Comparison of ENCODE assay signal across 8 mouse cellular contexts in genomic region chr6:88499481-88500404, GRCm38 (mm10). TPM values are rescaled to one million over a fixed set of nuclear protein-coding genes. Genes with fewer than 3 reads are reported as not detected.
A peak's percentile ranks its signal among the peaks of the same experiment; 100 is the strongest.
DNase-seq lines count a peak whose midpoint lies in the region; ATAC-seq and TF ChIP-seq lines count a peak whose summit lies in the region.

No protein-coding gene starts in this region.

- intact Hi-C loops in left cerebral cortex, adult 2 months (cut with DNase I), result loop anchor here (2.0 to 5.0 kb wide), 2 partner anchors 312 to 387 kb away; no protein-coding TSS in a partner anchor

- H3K4me3 ChIP-seq in brown adipose tissue, adult 24 weeks (ENCODE audit: insufficient read depth, low read depth, low read length), result peak overlapping the region; percentile 49
- peak overlapping the region; percentile 67 for H3K4me3 ChIP-seq in left cerebral cortex, adult 2 months

- peak; percentile 57 for DNase-seq in Muller cell, postnatal 12 days (ENCODE audit: inconsistent ontology term)
- DNase-seq in heart, postnatal 4 days, result peak; percentile 72
- peak; percentile 67 to 72 for DNase-seq in left cerebral cortex, adult 2 months (ENCODE audit: extremely low spot score in 1 of 2, low spot score in 2 of 2)
- peak; percentile 70 to 74 for DNase-seq in lung, postnatal 4 days
- peak; percentile 76 for DNase-seq in right cerebral cortex, postnatal 14 days

- peak; percentile 81 for TF ChIP-seq CTCF in left cerebral cortex, adult 2 months (IDR thresholded peaks at IDR 0.05)

- ATAC-seq in erythroblast, adult 5-6 weeks (replicated peaks; ENCODE audit: low FRiP score, poor library complexity, severe bottlenecking), result peak; percentile 41
- ATAC-seq in monocyte, adult 5-6 weeks (replicated peaks; ENCODE audit: insufficient number of reproducible peaks, low FRiP score, low TSS enrichment, poor library complexity, severe bottlenecking), result no peak

- no peak overlapping the region for H3K27ac ChIP-seq in brown adipose tissue, adult 24 weeks (replicated peaks; ENCODE audit: low read depth, low read length)
- H3K27ac ChIP-seq in left cerebral cortex, adult 2 months, result peak overlapping the region; percentile 80

- H3K4me1 ChIP-seq in brown adipose tissue, adult 24 weeks (ENCODE audit: control insufficient read depth, insufficient read depth, insufficient read length, low read length), result no peaks in the 10 kb centered on the region

RNA-seq across cellular contexts. Expression of gene Sec61a1, which starts 19.0 kb away (rescaled TPM):
- 31.7 and 40.8 TPM in 2 replicates for polyA plus RNA-seq in brown adipose tissue, adult 24 weeks (2012; ENCODE audit: insufficient read depth, insufficient read length, missing spikeins)
- 26.1 and 35.1 TPM in 2 replicates for total RNA-seq in erythroblast, adult 5-6 weeks (2015; ENCODE audit: low replicate concordance)
- 33.3 and 37.7 TPM in 2 replicates for total RNA-seq in erythroblast, adult 5-6 weeks (2017; ENCODE audit: low replicate concordance)
- 100 to 1,000 TPM; 116 to 121 TPM for total RNA-seq in heart, postnatal 4 days (2021)
- total RNA-seq in left cerebral cortex, adult 2 months (2021), result 10 to 100 TPM; 81.4 to 82.0 TPM
- total RNA-seq in monocyte, adult 5-6 weeks (2017), result 110 to 141 TPM (median 110 TPM) in 3 replicates

RNA-seq across cellular contexts. Expression of gene Ruvbl1, which starts 34.5 kb away (rescaled TPM):
- 11.5 and 16.4 TPM in 2 replicates for polyA plus RNA-seq in brown adipose tissue, adult 24 weeks (2012; ENCODE audit: insufficient read depth, insufficient read length, missing spikeins)
- 8.1 and 12.5 TPM in 2 replicates for total RNA-seq in erythroblast, adult 5-6 weeks (2015; ENCODE audit: low replicate concordance)
- total RNA-seq in erythroblast, adult 5-6 weeks (2017; ENCODE audit: low replicate concordance), result 23.4 and 35.0 TPM in 2 replicates
- 10 to 100 TPM; 24.5 to 24.7 TPM for total RNA-seq in heart, postnatal 4 days (2021)
- total RNA-seq in left cerebral cortex, adult 2 months (2021), result 10 to 100 TPM; 38.6 to 39.3 TPM
- total RNA-seq in monocyte, adult 5-6 weeks (2017), result 44.6 to 62.5 TPM (median 55.5 TPM) in 3 replicates

RNA-seq across cellular contexts. Expression of gene Eefsec, which starts 53.4 kb away (rescaled TPM):
- polyA plus RNA-seq in brown adipose tissue, adult 24 weeks (2012; ENCODE audit: insufficient read depth, insufficient read length, missing spikeins), result 3.5 and 4.5 TPM in 2 replicates
- 3.3 and 6.7 TPM in 2 replicates for total RNA-seq in erythroblast, adult 5-6 weeks (2015; ENCODE audit: low replicate concordance)
- 3.1 and 12.4 TPM in 2 replicates for total RNA-seq in erythroblast, adult 5-6 weeks (2017; ENCODE audit: low replicate concordance)
- 10 to 100 TPM; 13.2 to 16.8 TPM for total RNA-seq in heart, postnatal 4 days (2021)
- total RNA-seq in left cerebral cortex, adult 2 months (2021), result 10 to 100 TPM; 21.8 to 23.3 TPM
- 7.5 to 11.4 TPM (median 8.0 TPM) in 3 replicates for total RNA-seq in monocyte, adult 5-6 weeks (2017)
